Comparison of ENCODE assay signal across 24 mouse cellular contexts in genomic region chr19:4083826-4084225, GRCm38 (mm10). TPM values are rescaled to one million over a fixed set of nuclear protein-coding genes. Genes with fewer than 3 reads are reported as not detected.
DNase-seq lines count a peak whose midpoint lies in the region; ATAC-seq and TF ChIP-seq lines count a peak whose summit lies in the region.
"Had no signal": no experiment of that assay in that cellular context is flagged by ENCODE, and none has a peak within 500 bp of the region (broad histone marks: within the 10 kb centered on the region; RNA-seq: fewer than 3 reads in every experiment).

No protein-coding gene starts in this region.

- TF ChIP-seq CTCF in kidney, postnatal 0 days (IDR thresholded peaks at IDR 0.05; ENCODE audit: low read depth), result peak; percentile 31; the same call in 1 of the 2 replicates
- peak; percentile 13; the same call in 1 of the 2 replicates for TF ChIP-seq CTCF in stomach, postnatal 0 days (IDR thresholded peaks at IDR 0.05; ENCODE audit: low read depth)

- no peak for TF ChIP-seq EP300 in stomach, postnatal 0 days (optimal IDR thresholded peaks at IDR 0.05)

- no peaks in the 10 kb centered on the region for H3K36me3 ChIP-seq in forebrain, embryonic 11.5 days (ENCODE audit: control insufficient read depth, insufficient read depth, low read length)
- no peaks in the 10 kb centered on the region for H3K36me3 ChIP-seq in forebrain, embryonic 15.5 days
- no peaks in the 10 kb centered on the region for H3K36me3 ChIP-seq in kidney, postnatal 0 days (ENCODE audit: insufficient read depth, low read length)
- H3K36me3 ChIP-seq in kidney, embryonic 14.5 days (ENCODE audit: control insufficient read depth, insufficient read depth, low read length), result no peaks in the 10 kb centered on the region
- H3K36me3 ChIP-seq in stomach, postnatal 0 days (ENCODE audit: control insufficient read depth, insufficient read depth, low read length), result no peaks in the 10 kb centered on the region
- H3K36me3 ChIP-seq: hindbrain, embryonic 15.5 days; intestine, embryonic 15.5 days; midbrain, embryonic 12.5 days had no signal

- DNase-seq in forebrain, embryonic 11.5 days (ENCODE audit: low spot score), result peak; percentile 51
- DNase-seq in kidney, postnatal 0 days (ENCODE audit: low spot score), result no peak
- DNase-seq in testis, postnatal 10 days (ENCODE audit: low spot score), result peak; percentile 43
- no peak for DNase-seq in testis, postnatal 14 days (ENCODE audit: low spot score)
- DNase-seq in stomach, postnatal 0 days (ENCODE audit: low spot score), result no peak
- no peak for DNase-seq in ovary, postnatal 14 days (ENCODE audit: low spot score)
- DNase-seq: adrenal gland, adult 2 months; kidney, adult 9 months; kidney, postnatal 4 days; left cerebral cortex, postnatal 4 days; lung, adult 18-20 months; thymus, adult 2 months had no signal

- H3K9me3 ChIP-seq in forebrain, embryonic 11.5 days (ENCODE audit: control insufficient read depth, low read length), result no peaks in the 10 kb centered on the region
- no peaks in the 10 kb centered on the region for H3K9me3 ChIP-seq in forebrain, embryonic 15.5 days
- H3K9me3 ChIP-seq in kidney, postnatal 0 days (replicated peaks; ENCODE audit: low read length), result no peaks in the 10 kb centered on the region
- no peaks in the 10 kb centered on the region for H3K9me3 ChIP-seq in kidney, embryonic 14.5 days (ENCODE audit: control insufficient read depth, low read length)
- H3K9me3 ChIP-seq in stomach, postnatal 0 days (ENCODE audit: control insufficient read depth, low read length), result no peaks in the 10 kb centered on the region
- H3K9me3 ChIP-seq: hindbrain, embryonic 15.5 days; intestine, embryonic 15.5 days; midbrain, embryonic 12.5 days had no signal

- ATAC-seq in forebrain, embryonic 11.5 days (replicated peaks; ENCODE audit: low FRiP score), result no peak
- ATAC-seq in forebrain, embryonic 15.5 days (replicated peaks), result no peak
- ATAC-seq in kidney, postnatal 0 days (replicated peaks; ENCODE audit: low FRiP score, low read depth), result no peak
- no peak for ATAC-seq in kidney, embryonic 14.5 days (ENCODE audit: low FRiP score, low TSS enrichment)
- no peak for ATAC-seq in stomach, postnatal 0 days (ENCODE audit: low FRiP score, low TSS enrichment)
- ATAC-seq: CD4-positive, CD25-positive, alpha-beta regulatory T cell, adult 4 months; forebrain, embryonic 14.5 days; intestine, embryonic 15.5 days; Patski had no signal

- no peaks in the 10 kb centered on the region for H3K27me3 ChIP-seq in forebrain, embryonic 11.5 days (ENCODE audit: control insufficient read depth, insufficient read depth, low read length)
- H3K27me3 ChIP-seq in forebrain, embryonic 15.5 days, result no peaks in the 10 kb centered on the region
- no peaks in the 10 kb centered on the region for H3K27me3 ChIP-seq in kidney, postnatal 0 days (ENCODE audit: insufficient read depth, low read length)
- H3K27me3 ChIP-seq in kidney, embryonic 14.5 days (ENCODE audit: control insufficient read depth, insufficient read depth, low read length), result no peaks in the 10 kb centered on the region
- H3K27me3 ChIP-seq in stomach, postnatal 0 days (ENCODE audit: control insufficient read depth, insufficient read depth, low read length), result no peaks in the 10 kb centered on the region
- H3K27me3 ChIP-seq: hindbrain, embryonic 15.5 days; intestine, embryonic 15.5 days had no signal

- H3K27ac ChIP-seq in forebrain, embryonic 11.5 days (ENCODE audit: low read depth, low read length), result no peak overlapping the region
- no peak overlapping the region for H3K27ac ChIP-seq in forebrain, embryonic 15.5 days (replicated peaks)
- no peak overlapping the region for H3K27ac ChIP-seq in kidney, postnatal 0 days
- H3K27ac ChIP-seq in kidney, embryonic 14.5 days (ENCODE audit: low read depth, low read length), result no peak overlapping the region
- no peak overlapping the region for H3K27ac ChIP-seq in stomach, postnatal 0 days (replicated peaks)
- H3K27ac ChIP-seq: hindbrain, embryonic 15.5 days; intestine, embryonic 15.5 days; midbrain, embryonic 12.5 days had no signal

- H3K4me3 ChIP-seq in forebrain, embryonic 11.5 days (ENCODE audit: low read depth, low read length), result no peak overlapping the region
- H3K4me3 ChIP-seq in forebrain, embryonic 15.5 days, result no peak overlapping the region
- H3K4me3 ChIP-seq in kidney, postnatal 0 days (replicated peaks; ENCODE audit: low read depth, low read length), result no peak overlapping the region
- no peak overlapping the region for H3K4me3 ChIP-seq in kidney, embryonic 14.5 days (ENCODE audit: low read length)
- H3K4me3 ChIP-seq in stomach, postnatal 0 days (ENCODE audit: low read depth, low read length), result no peak overlapping the region
- H3K4me3 ChIP-seq: hindbrain, embryonic 15.5 days; intestine, embryonic 15.5 days; midbrain, embryonic 12.5 days had no signal

- no peak overlapping the region for H3K4me2 ChIP-seq in forebrain, embryonic 11.5 days (ENCODE audit: low read depth, low read length, severe bottlenecking)
- H3K4me2 ChIP-seq in forebrain, embryonic 15.5 days (replicated peaks), result no peak overlapping the region
- no peak overlapping the region for H3K4me2 ChIP-seq in kidney, postnatal 0 days (ENCODE audit: low read length)
- H3K4me2 ChIP-seq in kidney, embryonic 14.5 days (replicated peaks; ENCODE audit: low read depth, low read length), result no peak overlapping the region
- no peak overlapping the region for H3K4me2 ChIP-seq in stomach, postnatal 0 days (replicated peaks; ENCODE audit: low read depth)
- H3K4me2 ChIP-seq: heart, embryonic 11.5 days; hindbrain, embryonic 15.5 days; intestine, embryonic 15.5 days; midbrain, embryonic 12.5 days had no signal

- no peaks in the 10 kb centered on the region for H3K4me1 ChIP-seq in forebrain, embryonic 11.5 days (replicated peaks; ENCODE audit: control insufficient read depth, insufficient read depth, low read length)
- no peaks in the 10 kb centered on the region for H3K4me1 ChIP-seq in forebrain, embryonic 15.5 days
- no peaks in the 10 kb centered on the region for H3K4me1 ChIP-seq in kidney, postnatal 0 days (replicated peaks; ENCODE audit: insufficient read depth, low read length)
- no peaks in the 10 kb centered on the region for H3K4me1 ChIP-seq in kidney, embryonic 14.5 days (ENCODE audit: control insufficient read depth, insufficient read depth, low read length)
- H3K4me1 ChIP-seq in stomach, postnatal 0 days (replicated peaks; ENCODE audit: control insufficient read depth, insufficient read depth), result no peaks in the 10 kb centered on the region
- H3K4me1 ChIP-seq: hindbrain, embryonic 15.5 days; midbrain, embryonic 12.5 days had no signal

- 28% methylated on average over 8 of the region's 8 CpGs for WGBS in forebrain, embryonic 11.5 days
- 36% methylated on average over 8 of the region's 8 CpGs for WGBS in forebrain, embryonic 15.5 days
- WGBS in kidney, postnatal 0 days, result 29% methylated on average over 8 of the region's 8 CpGs
- 21% methylated on average over 8 of the region's 8 CpGs for WGBS in kidney, embryonic 14.5 days
- WGBS in stomach, postnatal 0 days, result 25% methylated on average over 8 of the region's 8 CpGs

- no peak overlapping the region for H3K9ac ChIP-seq in forebrain, embryonic 11.5 days (ENCODE audit: low read length)
- H3K9ac ChIP-seq in forebrain, embryonic 15.5 days (replicated peaks), result no peak overlapping the region
- no peak overlapping the region for H3K9ac ChIP-seq in kidney, postnatal 0 days (ENCODE audit: low read depth, low read length)
- no peak overlapping the region for H3K9ac ChIP-seq in kidney, embryonic 14.5 days (ENCODE audit: low read depth, low read length)
- H3K9ac ChIP-seq in stomach, postnatal 0 days (ENCODE audit: low read length), result no peak overlapping the region
- H3K9ac ChIP-seq: hindbrain, embryonic 15.5 days; intestine, embryonic 15.5 days; midbrain, embryonic 12.5 days had no signal

RNA-seq across cellular contexts. Expression of gene Cabp2, which starts 2.4 kb away (rescaled TPM):
- not detected in 2 replicates for polyA plus RNA-seq in forebrain, embryonic 11.5 days (2014; fragmentation: Nextera tagmentation; extraction: Ambion mirVana)
- not detected in 2 replicates for polyA plus RNA-seq in forebrain, embryonic 15.5 days (2015; fragmentation: Nextera tagmentation; extraction: Ambion mirVana)
- polyA plus RNA-seq in kidney, postnatal 0 days (2015; fragmentation: Nextera tagmentation; extraction: Ambion mirVana), result 2.2 and 2.4 TPM in 2 replicates
- not detected in 2 replicates for polyA plus RNA-seq in kidney, embryonic 14.5 days (2014; fragmentation: Nextera tagmentation; extraction: Ambion mirVana)
- polyA plus RNA-seq in stomach, postnatal 0 days (2015; fragmentation: Nextera tagmentation; extraction: Ambion mirVana), result not detected in 2 replicates
- polyA plus RNA-seq: adrenal gland, adult 2 months; CD4-positive, CD25-positive, alpha-beta regulatory T cell, adult 4 months; embryonic facial prominence, embryonic 14.5 days; forebrain, embryonic 14.5 days; gonadal fat pad, adult 2 months; heart, embryonic 11.5 days; hindbrain, embryonic 15.5 days; midbrain, embryonic 12.5 days; neural tube, embryonic 11.5 days; Patski had no signal

RNA-seq across cellular contexts. Expression of gene Cdk2ap2, which starts 13.2 kb away (rescaled TPM):
- 73.6 and 83.9 TPM in 2 replicates for polyA plus RNA-seq in forebrain, embryonic 11.5 days (2014; fragmentation: Nextera tagmentation; extraction: Ambion mirVana)
- polyA plus RNA-seq in forebrain, embryonic 15.5 days (2015; fragmentation: Nextera tagmentation; extraction: Ambion mirVana), result 82.1 and 83.2 TPM in 2 replicates
- polyA plus RNA-seq in kidney, postnatal 0 days (2015; fragmentation: Nextera tagmentation; extraction: Ambion mirVana), result 107 TPM in 2 replicates
- 116 and 121 TPM in 2 replicates for polyA plus RNA-seq in kidney, embryonic 14.5 days (2014; fragmentation: Nextera tagmentation; extraction: Ambion mirVana)
- polyA plus RNA-seq in stomach, postnatal 0 days (2015; fragmentation: Nextera tagmentation; extraction: Ambion mirVana), result 129 and 134 TPM in 2 replicates

RNA-seq across cellular contexts. Expression of gene Pitpnm1, which starts 16.0 kb away (rescaled TPM):
- 13.9 and 18.0 TPM in 2 replicates for polyA plus RNA-seq in forebrain, embryonic 11.5 days (2014; fragmentation: Nextera tagmentation; extraction: Ambion mirVana)
- polyA plus RNA-seq in forebrain, embryonic 15.5 days (2015; fragmentation: Nextera tagmentation; extraction: Ambion mirVana), result 40.7 and 47.2 TPM in 2 replicates
- 12.2 and 13.9 TPM in 2 replicates for polyA plus RNA-seq in kidney, postnatal 0 days (2015; fragmentation: Nextera tagmentation; extraction: Ambion mirVana)
- 14.0 and 15.8 TPM in 2 replicates for polyA plus RNA-seq in kidney, embryonic 14.5 days (2014; fragmentation: Nextera tagmentation; extraction: Ambion mirVana)
- 8.3 and 11.2 TPM in 2 replicates for polyA plus RNA-seq in stomach, postnatal 0 days (2015; fragmentation: Nextera tagmentation; extraction: Ambion mirVana)

RNA-seq across cellular contexts. Expression of gene Gstp3, which starts 24.5 kb away (rescaled TPM):
- polyA plus RNA-seq in forebrain, embryonic 11.5 days (2014; fragmentation: Nextera tagmentation; extraction: Ambion mirVana), result not detected in 2 replicates
- not detected in 2 replicates for polyA plus RNA-seq in forebrain, embryonic 15.5 days (2015; fragmentation: Nextera tagmentation; extraction: Ambion mirVana)
- not detected in 2 replicates for polyA plus RNA-seq in kidney, postnatal 0 days (2015; fragmentation: Nextera tagmentation; extraction: Ambion mirVana)
- 0.34 TPM in 1 of 2 replicates, not detected in the other for polyA plus RNA-seq in kidney, embryonic 14.5 days (2014; fragmentation: Nextera tagmentation; extraction: Ambion mirVana)
- polyA plus RNA-seq in stomach, postnatal 0 days (2015; fragmentation: Nextera tagmentation; extraction: Ambion mirVana), result 7.1 and 9.7 TPM in 2 replicates
- polyA plus RNA-seq: forebrain, embryonic 14.5 days; hindbrain, embryonic 15.5 days; midbrain, embryonic 12.5 days; neural tube, embryonic 11.5 days; Patski had no signal

RNA-seq across cellular contexts. Expression of gene Gstp2, which starts 38.0 kb away (rescaled TPM):
- 1.4 and 1.8 TPM in 2 replicates for polyA plus RNA-seq in forebrain, embryonic 11.5 days (2014; fragmentation: Nextera tagmentation; extraction: Ambion mirVana)
- polyA plus RNA-seq in forebrain, embryonic 15.5 days (2015; fragmentation: Nextera tagmentation; extraction: Ambion mirVana), result 1.3 and 4.6 TPM in 2 replicates
- polyA plus RNA-seq in kidney, postnatal 0 days (2015; fragmentation: Nextera tagmentation; extraction: Ambion mirVana), result 3.1 and 4.4 TPM in 2 replicates
- 1.4 and 5.3 TPM in 2 replicates for polyA plus RNA-seq in kidney, embryonic 14.5 days (2014; fragmentation: Nextera tagmentation; extraction: Ambion mirVana)
- polyA plus RNA-seq in stomach, postnatal 0 days (2015; fragmentation: Nextera tagmentation; extraction: Ambion mirVana), result 85.2 and 93.1 TPM in 2 replicates

Comparison
In these comparisons a context has a peak if more than half of its experiments do, and no peak if none do; other contexts are left out.
1. DNase-seq: peak in forebrain, embryonic 11.5 days (single experiment) and testis, postnatal 10 days (single experiment); none in kidney, postnatal 0 days (single experiment), testis, postnatal 14 days (single experiment), stomach, postnatal 0 days (single experiment) and ovary, postnatal 14 days (single experiment).